Comparison of ENCODE assay signal across 8 mouse cellular contexts in the genomic region with DNA sequence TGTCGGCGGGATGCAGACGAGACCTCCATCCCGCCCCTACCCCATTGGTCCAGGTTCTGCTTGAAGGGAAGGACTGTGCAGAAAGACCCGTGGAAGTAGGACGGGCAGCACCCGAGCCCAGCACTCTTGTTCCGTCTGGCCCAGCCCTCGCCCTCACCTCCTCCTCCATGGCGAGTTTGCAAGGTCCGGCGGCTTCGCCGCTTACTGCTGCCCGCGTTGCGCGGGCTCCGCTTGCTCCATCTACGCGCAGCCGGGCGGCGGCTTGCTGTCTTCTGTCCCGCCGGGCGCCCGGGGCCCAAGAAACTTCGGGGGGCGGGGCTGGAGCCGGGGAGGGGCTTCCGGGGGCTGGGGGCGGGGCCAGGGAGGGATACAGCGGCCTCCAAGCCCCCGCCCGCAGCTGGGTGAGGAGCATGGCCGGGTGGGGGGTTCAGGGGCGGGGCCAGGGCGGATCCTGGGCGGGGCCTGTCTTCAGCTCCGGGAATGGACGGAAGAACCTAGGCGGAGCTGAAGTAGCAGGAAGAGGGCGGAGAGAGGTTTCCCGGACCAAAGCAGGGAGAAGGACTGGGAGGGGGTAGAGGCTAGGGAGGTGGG. TPM values are rescaled to one million over a fixed set of nuclear protein-coding genes. Genes with fewer than 3 reads are reported as not detected.
DNase-seq lines count a peak whose midpoint lies in the region; ATAC-seq and TF ChIP-seq lines count a peak whose summit lies in the region.

A gene (minus strand): TSS at position 260 of the 591 bp plus-strand sequence.

- POLR2A ChIA-PET in Patski (lab: Charles Lee): interaction anchor here (0.7 kb wide), 1 partner anchor 31 kb away, joined by 3 read pairs; no protein-coding TSS in a partner anchor

- peak; percentile 74 for ATAC-seq in Patski
- peak; percentile 93 for ATAC-seq in hindbrain, embryonic 13.5 days (ENCODE audit: low FRiP score)

- in situ Hi-C loops in Patski (cut with MboI; ENCODE audit: low pct_unique_long_range_greater_than_20kb): loop anchor here (5.0 to 10.0 kb wide), 4 partner anchors 38 to 215 kb away; a partner anchor contains a TSS

- no peaks in the 10 kb centered on the region for H3K36me3 ChIP-seq in hindbrain, embryonic 13.5 days

- peak; percentile 75 for DNase-seq in Patski (ENCODE audit: low read depth, low spot score)
- peak; percentile 95 to 98 for DNase-seq in cerebellum, postnatal 10 days
- DNase-seq in frontal cortex, postnatal 14 days (ENCODE audit: low spot score in 2 of 2): peak; percentile 77 to 80
- peak; percentile 80 for DNase-seq in left cerebral cortex, adult 11 months (ENCODE audit: low spot score)
- DNase-seq in lung, postnatal 4 days: peak; percentile 95 to 97
- DNase-seq in retina, postnatal 7 days (ENCODE audit: low read depth, low spot score): peak; percentile 89
- DNase-seq in urinary bladder, adult 2 months (ENCODE audit: low spot score): peak; percentile 74

- peak within 1 kb of the TSS; percentile 54 for H3K4me3 ChIP-seq in hindbrain, embryonic 13.5 days

- no peaks in the 10 kb centered on the region for H3K27me3 ChIP-seq in Patski
- no peaks in the 10 kb centered on the region for H3K27me3 ChIP-seq in hindbrain, embryonic 13.5 days

- peak within 1 kb of the TSS; percentile 61 for H3K4me2 ChIP-seq in hindbrain, embryonic 13.5 days

- H3K4me1 ChIP-seq in hindbrain, embryonic 13.5 days (replicated peaks): peaks cover 48% of the 10 kb centered on the region

- H3K9ac ChIP-seq in hindbrain, embryonic 13.5 days: peak within 1 kb of the TSS; percentile 75

- WGBS in hindbrain, embryonic 13.5 days: under 1% methylated on average over 42 of the region's 45 CpGs

- CTCF ChIA-PET in Patski (lab: Charles Lee): interaction anchor here (1.0 to 2.4 kb wide), 6 partner anchors 12 to 60 kb away, joined by 3 to 18 read pairs (median 5); a partner anchor contains a TSS

- H3K27ac ChIP-seq in hindbrain, embryonic 13.5 days: peak within 1 kb of the TSS; percentile 71

- no peak for TF ChIP-seq CTCF in Patski (IDR thresholded peaks at IDR 0.05)

- no peaks in the 10 kb centered on the region for H3K9me3 ChIP-seq in hindbrain, embryonic 13.5 days

RNA-seq across cellular contexts. Expression of the gene that starts here (rescaled TPM):
- 11.9 TPM for polyA plus RNA-seq in Patski (2021)
- 5.8 and 7.6 TPM in 2 replicates for polyA plus RNA-seq in hindbrain, embryonic 13.5 days (2015; fragmentation: Nextera tagmentation; extraction: Ambion mirVana)
- polyA plus RNA-seq in urinary bladder, adult 2 months (2012; rRNA removed): 45.4 and 50.5 TPM in 2 replicates

Comparison
In these comparisons a context has a peak if more than half of its experiments do, and no peak if none do; other contexts are left out.
1. Peak in every context shown above with its lines: DNase-seq, ATAC-seq, H3K4me3 ChIP-seq and H3K27ac ChIP-seq.